Mouse (Mus musculus) CD4-positive, CD25-positive, alpha-beta regulatory T cell, adult 2 months (primary cell): ENCODE measurements at regions not wholly inside any gene's neighbourhood (a gene's known extent, or its start where the extent isn't known, plus 50 kb on each side); places are given as distances from the start of the nearest gene placed in this dataset.
A peak's percentile ranks its signal among the peaks of the same experiment; 100 is the strongest.

Source experiments
- DNase-seq: peaks from one replicate; pipeline ENCODE4 v3.0.0-alpha.2; 2012; ENCODE audit warnings: low read depth, low spot score

DNA sequence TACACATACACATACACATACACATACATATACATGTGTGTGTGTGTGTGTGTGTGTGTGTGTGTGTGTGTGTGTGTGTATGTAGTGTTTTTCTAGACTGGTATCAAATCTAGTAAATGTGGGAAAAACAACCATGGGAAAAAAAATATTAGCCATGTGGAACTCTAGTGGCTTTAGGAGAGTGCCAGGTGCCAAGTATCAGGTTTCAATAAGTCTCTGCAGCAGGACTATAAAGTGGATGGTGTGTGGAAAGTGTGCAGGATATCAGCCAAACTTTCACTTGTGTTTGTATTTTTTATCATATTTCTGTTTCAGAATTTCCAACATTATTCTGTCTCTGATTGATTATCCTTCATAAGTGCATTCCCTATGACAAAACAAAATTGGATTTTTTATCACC is 653.3 kb upstream of the Fam98a start:
- DNase-seq = no peak

DNA sequence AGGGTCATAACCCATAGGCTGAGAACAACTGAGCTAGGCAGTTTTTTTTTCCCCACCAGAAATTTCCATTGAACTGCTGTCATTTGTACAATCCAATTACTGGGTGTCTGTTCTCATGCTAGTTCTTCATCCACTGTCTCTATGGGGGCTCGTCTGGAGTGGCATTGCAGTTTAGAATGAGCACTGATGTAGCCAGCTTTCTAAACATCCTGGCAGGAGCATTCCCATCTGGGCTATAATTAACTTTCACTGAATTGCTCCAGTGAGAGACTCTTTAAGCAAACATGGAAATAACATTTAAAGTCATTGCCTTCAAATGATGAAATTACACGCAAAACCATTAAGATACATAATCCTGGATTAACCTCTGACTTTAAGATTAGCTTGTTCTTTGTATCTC is 633.1 kb upstream of the Fam98a start:
- DNase-seq = no peak

GRCm38 (mm10) chr17:76136660-76137495 is 585.1 kb upstream of the Fam98a start:
- DNase-seq = no peak

DNA sequence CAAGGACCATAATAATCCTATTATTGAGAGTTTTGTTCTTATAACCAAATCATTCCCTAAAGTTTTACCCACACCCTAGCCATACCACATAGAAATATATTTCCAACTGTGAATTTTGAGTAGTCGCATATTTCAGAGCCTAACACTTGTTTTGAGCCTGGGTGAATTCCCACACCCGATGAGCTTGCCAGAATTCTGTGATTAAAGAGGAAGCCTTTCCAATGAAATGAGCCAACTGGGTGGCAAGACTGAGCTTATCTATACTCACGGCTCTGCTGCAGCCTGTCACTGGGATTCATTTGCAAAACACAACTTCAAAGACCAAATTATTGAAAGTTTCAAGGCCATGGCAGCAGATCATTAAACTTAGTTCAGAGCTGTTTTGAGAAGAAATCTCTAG is 582.3 kb upstream of the Fam98a start:
- DNase-seq = no peak

GRCm38 (mm10) chr17:76125260-76125659 is 573.5 kb upstream of the Fam98a start:
- no peak for DNase-seq

DNA sequence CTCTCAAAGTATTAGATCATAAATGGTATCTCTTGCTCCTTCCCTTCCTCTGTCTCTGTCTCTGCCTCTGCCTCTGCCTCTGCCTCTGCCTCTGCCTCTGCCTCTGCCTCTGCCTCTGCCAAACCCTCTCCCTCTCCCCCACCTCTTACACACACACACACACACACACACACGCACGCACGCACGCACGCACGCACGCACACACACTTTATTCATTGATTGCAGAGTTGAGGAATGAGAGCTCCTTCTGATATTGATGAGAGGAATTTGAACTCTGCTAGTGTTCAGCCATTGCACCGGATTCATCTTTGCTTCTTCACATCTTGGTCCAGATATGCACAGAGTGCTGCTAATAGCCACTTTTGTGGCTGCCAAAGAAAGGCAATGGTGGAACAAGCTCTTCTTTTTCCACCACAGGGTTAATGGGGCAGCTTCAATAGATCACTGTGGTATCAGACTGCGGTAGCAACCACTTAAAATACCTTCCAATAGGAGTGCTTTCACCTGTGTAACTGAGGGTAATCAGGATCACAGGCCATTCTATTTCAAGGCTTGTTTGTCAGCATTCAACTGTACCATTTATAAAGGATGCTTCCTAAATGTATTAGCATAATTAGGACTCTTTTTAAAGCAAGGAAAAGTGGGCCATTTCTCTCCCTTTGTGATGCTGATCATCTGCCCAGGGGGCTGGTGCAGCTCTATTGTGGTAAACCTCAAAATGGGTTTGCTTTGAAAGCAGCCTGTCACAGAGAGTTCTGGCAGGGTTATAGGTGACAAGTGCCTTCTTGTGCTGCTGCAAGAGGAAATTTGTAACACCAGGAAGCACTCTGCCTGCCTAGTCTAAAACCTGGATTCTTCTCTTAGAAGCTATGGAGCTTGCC is 559.8 kb upstream of the Fam98a start:
- no peak for DNase-seq

DNA sequence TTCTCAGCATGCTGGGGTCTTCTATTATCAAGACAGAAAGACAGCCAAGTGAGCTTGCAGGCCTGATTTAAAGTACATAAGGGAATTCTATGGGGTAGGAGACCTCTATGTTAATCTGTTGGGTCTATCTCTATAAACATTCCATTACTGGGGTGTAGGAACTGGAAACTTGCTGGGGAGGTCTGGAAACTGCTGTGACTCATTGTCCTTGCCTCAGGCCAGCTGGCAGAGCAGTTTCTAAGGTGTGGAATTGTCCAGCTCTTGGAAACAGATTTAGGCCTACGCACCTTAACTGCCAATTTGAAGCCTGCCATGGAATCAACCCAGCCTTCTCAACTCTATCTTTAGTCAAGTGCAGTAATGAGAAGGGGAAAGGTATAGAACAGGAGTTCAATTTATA is 559.1 kb upstream of the Fam98a start:
- no peak for DNase-seq

DNA sequence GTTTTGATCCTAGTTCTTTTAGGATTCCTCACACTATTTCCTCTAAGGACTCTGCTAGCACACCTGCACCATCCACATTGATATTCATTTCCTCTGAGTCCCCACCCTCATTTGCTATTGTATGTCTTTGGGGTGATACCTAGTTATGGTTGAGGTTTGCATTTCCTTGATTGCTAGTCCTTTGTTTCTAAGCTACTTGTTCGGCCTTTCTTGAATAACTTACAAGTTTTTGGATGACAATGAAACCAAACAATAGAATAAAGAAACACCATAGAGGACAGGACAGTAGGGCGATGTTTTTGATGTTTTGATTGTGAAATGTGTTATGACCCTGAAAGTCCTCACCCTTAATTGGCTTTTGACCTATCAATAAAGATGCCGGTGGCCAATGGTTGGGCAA is 531.8 kb upstream of the Fam98a start:
- no peak for DNase-seq

GRCm38 (mm10) chr17:76081780-76082179 is 530.0 kb upstream of the Fam98a start:
- no peak for DNase-seq

DNA sequence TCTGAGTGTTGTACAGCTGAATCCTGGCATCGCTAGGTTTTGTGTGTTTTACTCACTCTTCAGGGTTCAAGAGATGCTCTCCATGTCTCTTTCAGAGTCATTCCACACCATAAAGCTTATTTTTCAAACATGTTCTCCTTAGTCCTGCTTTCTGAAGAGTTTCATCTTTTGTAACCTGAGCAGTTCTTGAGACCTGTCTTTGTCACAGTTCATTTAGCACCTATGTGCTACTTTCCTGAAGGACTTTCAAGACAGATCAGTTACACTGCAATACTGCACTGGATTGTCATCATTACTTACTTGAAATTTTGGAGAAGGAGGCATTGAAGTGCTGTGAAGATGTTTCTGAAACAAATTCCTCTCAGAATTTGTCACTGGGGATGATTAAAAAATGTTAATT is 494.7 kb upstream of the Fam98a start:
- no peak for DNase-seq

DNA sequence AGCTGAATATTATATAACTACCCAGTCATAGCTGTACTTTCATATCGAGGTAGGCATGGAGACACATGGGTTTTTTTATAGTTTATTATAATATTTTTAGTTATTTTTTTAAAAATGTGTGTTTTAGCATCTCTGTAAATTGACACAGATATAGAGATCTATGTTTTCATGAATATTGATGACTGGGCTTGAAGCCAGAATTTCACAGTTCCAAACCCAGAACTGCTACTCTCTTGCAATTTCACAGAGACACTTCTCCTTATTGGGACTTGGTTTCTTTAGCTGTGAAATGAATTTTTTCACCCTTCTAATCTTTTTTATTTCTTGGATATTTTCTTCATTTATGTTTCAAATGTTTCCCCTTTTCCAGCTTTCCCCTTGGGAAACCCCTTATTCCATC is 481.0 kb upstream of the Fam98a start:
- no peak for DNase-seq

GRCm38 (mm10) chr17:76008011-76008410 is 456.3 kb upstream of the Fam98a start:
- no peak for DNase-seq

DNA sequence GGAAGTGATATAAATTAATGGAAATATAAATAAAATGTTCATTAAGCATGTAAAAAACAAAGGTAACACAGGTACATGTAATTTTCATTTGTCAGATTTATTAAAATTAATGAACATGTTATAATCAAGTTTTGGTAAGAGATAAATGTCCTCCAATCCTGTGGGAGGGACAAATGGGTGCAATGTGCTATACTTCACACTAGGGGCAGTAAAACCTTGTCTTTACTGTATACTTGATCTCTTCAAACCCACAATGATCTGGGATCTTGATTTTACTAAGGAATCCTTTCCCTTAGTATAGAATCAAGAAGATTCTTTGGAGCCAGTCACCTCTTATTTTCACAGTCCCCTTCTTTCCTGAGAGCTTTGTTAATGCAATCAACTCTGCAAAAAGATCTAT is 451.1 kb upstream of the Fam98a start:
- no peak for DNase-seq

GRCm38 (mm10) chr17:75961371-75961770 is 409.6 kb upstream of the Fam98a start:
- no peak for DNase-seq

DNA sequence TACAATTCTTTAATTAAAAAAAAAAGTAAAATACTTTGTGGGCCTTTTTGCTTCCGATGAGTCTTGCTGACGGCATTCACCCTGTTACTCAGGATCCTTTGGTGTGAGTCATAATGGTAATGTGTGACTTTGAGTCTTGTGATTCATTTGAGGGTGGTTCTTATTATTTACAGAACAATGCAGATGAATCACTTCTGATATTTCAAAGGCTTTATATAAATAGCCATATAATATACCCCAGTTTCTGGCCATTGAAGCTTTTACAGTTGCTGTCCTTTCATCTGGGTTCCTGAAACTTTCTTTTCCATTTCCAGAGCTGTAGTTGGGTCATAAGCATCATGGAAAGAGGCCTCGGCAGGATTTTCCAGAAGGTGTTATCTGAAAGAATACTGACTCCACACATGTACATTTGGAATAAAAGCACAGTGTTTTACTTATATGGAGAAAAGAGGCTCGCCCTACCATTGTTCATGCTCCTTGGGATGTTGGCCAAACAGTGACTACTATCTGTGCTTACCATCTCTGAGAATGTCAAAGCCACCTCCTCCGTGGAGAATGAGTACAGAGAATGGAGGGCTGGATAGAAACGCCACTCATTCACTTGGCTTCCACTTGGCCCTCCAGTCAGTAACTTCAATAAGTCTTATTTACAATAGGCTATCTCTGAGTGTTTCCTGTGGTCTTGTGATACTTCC is 385.1 kb upstream of the Fam98a start:
- no peak for DNase-seq

DNA sequence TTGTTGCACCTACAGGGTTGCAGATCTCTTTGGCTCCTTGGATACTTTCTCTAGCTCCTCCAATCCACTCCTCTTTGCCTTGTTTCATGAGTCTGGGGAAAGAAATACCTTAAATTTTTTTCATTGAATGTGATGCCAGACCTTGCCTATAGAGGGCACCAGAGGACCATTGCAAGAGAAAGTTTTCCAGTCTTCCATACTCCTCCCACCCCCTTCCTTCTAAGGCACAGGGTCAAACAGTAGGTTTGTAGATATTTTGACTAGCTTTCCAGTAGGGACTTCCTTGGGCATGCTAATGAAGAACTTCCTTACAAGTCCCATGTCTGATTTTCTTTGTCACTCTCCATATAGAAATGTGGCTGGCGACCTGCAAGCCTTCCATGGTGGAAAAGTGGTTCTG is 379.3 kb upstream of the Fam98a start:
- peak; percentile 0 for DNase-seq

- no peak for DNase-seq
These were observed 368.5 kb upstream of the Fam98a start for GRCm38 (mm10) chr17:75920240-75920639.

GRCm38 (mm10) chr17:75917020-75917419 is 365.3 kb upstream of the Fam98a start:
- no peak for DNase-seq

DNA sequence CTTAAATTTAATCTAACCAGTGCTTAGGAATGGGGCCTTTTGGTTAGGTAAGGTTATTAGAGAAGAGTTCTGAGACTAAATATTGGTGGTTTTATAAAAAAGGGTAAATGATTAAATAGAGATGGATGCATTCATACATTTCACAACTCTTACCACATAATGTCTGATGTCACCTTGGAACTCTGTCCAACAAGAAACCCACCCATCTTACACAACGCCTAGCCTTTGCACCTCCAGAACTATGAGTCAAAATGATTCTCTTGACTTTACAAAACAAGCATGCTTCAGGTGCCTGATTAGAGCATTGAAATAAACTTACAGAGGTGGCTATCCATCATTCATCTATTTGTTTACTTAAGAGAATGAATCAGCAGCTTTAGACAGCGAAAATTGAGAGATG is 364.8 kb upstream of the Fam98a start:
- DNase-seq = no peak

- DNase-seq = no peak
These were observed 363.5 kb upstream of the Fam98a start for GRCm38 (mm10) chr17:75915256-75915655.

DNA sequence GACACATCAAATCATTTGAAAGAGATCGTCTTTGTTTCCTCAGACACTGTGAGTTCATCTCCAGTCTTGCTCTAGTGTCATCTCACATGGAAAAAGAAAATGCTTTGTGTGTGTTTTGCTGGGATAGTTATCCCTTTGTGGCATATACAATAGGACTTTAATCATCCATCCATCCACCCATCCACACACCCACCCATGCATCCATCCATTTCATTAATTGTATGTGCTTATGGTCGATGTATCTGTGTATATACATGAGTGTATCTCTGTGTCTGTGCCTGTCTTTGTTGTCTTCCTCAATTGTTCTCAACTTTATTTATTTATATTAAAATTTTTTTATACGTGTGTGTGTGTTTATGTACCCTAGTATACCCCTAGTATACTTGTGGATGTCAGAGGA is 355.3 kb upstream of the Fam98a start:
- DNase-seq = no peak

- no peak for DNase-seq
These were observed 354.9 kb upstream of the Fam98a start for GRCm38 (mm10) chr17:75906643-75907042.
